Mouse (Mus musculus): ENCODE measurements around the gene Bcl2a1a.
"Not testable (repeated sequence)": the region's sequence is repeated elsewhere in the genome, so short reads cannot be mapped to it uniquely, and the experiment has no call there.

DNA sequence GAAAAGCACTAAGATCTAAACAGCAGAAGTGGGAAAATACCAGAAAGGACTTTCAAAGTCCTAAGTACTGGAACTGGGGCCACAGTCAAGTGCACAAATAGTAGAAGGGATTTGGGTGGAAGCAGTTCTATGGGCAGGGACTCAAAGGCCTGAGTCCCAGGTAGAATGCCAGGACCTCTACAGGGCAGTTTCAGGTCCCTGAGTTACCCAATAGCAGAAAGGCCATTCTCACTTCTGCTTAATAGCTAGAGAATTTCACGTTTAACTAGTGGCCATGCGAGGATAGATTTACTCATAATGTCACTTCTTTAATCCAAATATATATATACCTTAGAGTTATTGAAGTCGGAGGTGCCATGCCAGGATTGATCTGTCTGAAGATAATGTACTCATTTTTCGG lies 20.2 kb downstream of the Bcl2a1a start:
- TF ChIP-seq CTCF (IDR thresholded peaks at IDR 0.05; ENCODE audit: borderline replicate concordance, insufficient read depth, low read length); POLR2A (IDR thresholded peaks at IDR 0.05; ENCODE audit: low read depth, low read length): not testable (repeated sequence)

All from embryonic fibroblast, embryonic 13.5 days (primary cell).